Mouse (Mus musculus) limb, embryonic 13.5 days (tissue): ENCODE results near the gene Uba7. TPM values are rescaled to one million over a fixed set of nuclear protein-coding genes. Genes with fewer than 3 reads are reported as not detected.

Experiments used
- ATAC-seq: fragments of 200-750 bp; cut with Nextera tagmentation; 2 replicates; pipeline ENCODE4 v1.8.0; 2017; ENCODE audit warnings: low read depth, moderate number of reproducible peaks, moderate TSS enrichment; ENCODE audit not compliant: low FRiP score
- H3K27ac ChIP-seq: fragments of 300-500 bp; sonication (generic); 2 replicates; pipeline ENCODE4 v1.5.1; 2015; ENCODE audit warnings: inconsistent platforms, mild to moderate bottlenecking, moderate library complexity
- H3K27me3 ChIP-seq: fragments of 300-500 bp; sonication (generic); 2 replicates; pipeline ENCODE4 v1.6.1; 2015; ENCODE audit warnings: mild to moderate bottlenecking, inconsistent platforms
- H3K36me3 ChIP-seq: fragments of 300-500 bp; sonication (generic); 2 replicates; pipeline ENCODE4 v1.6.1; 2015; ENCODE audit warnings: inconsistent platforms, mild to moderate bottlenecking, moderate library complexity
- H3K4me1 ChIP-seq: fragments of 300-500 bp; sonication (generic); 2 replicates; pipeline ENCODE4 v1.6.1; 2015; ENCODE audit warnings: inconsistent platforms
- H3K4me2 ChIP-seq: fragments of 300-500 bp; sonication (generic); replicated peaks from 2 replicates; pipeline ENCODE4 v1.6.1; 2015; ENCODE audit warnings: inconsistent platforms, mild to moderate bottlenecking, moderate library complexity
- H3K4me3 ChIP-seq: fragments of 300-500 bp; sonication (generic); 2 replicates; pipeline ENCODE4 v1.5.1; 2015; ENCODE audit warnings: moderate library complexity, mild to moderate bottlenecking, inconsistent platforms
- H3K9ac ChIP-seq: fragments of 300-500 bp; sonication (generic); 2 replicates; pipeline ENCODE4 v1.6.1; 2015; ENCODE audit warnings: mild to moderate bottlenecking, inconsistent platforms
- H3K9me3 ChIP-seq: fragments of 300-500 bp; sonication (generic); 2 replicates; pipeline ENCODE4 v1.6.1; 2016; ENCODE audit warnings: inconsistent platforms
- WGBS: fragments of 180-500 bp; shearing (Covaris S2); methylation state at CpG from one replicate; pipeline ENCODE4 v1.1.7; 2015; 5-methylcytosine and 5-hydroxymethylcytosine counted together
- polyA plus RNA-seq: library from polyadenylated mRNA; unstranded; fragments of >200 nt; fragmentation: Nextera tagmentation; extraction: Ambion mirVana; gene quantifications from 2 replicates; pipeline ENCODE4 v1.2.1, GENCODE M21; 2015

The Uba7 gene
- polyA plus RNA-seq: 34.6 and 35.4 TPM in 2 replicates

- H3K27me3 ChIP-seq: no peaks in the 10 kb centered on the region
- 63% methylated on average over 12 of the region's 12 CpGs for WGBS
- no peak for ATAC-seq
- H3K9me3 ChIP-seq: no peaks in the 10 kb centered on the region
- peak within 1 kb of the TSS; percentile 31; the same call in 1 of the 2 replicates for H3K9ac ChIP-seq
- no peak within 1 kb of the TSS for H3K4me3 ChIP-seq
- H3K36me3 ChIP-seq: peaks cover 16% of the 10 kb centered on the region
- peaks cover 32% of the 10 kb centered on the region for H3K4me1 ChIP-seq
- H3K4me2 ChIP-seq: peak within 1 kb of the TSS; percentile 19; the same call in 1 of the 2 replicates
- peak within 1 kb of the TSS; percentile 72 for H3K27ac ChIP-seq
Measured at GRCm38 (mm10) chr9:107975399-107976386, at the start of gene Uba7. Uba7 (plus strand) TSS chr9:107975505.

GRCm38 (mm10) chr9:107926920-107927420 lies 48.3 kb upstream of the Uba7 start:
- Histone ChIP-seq H3K36me3 (no peaks in the 10 kb centered on the region), H3K27me3 (no peaks in the 10 kb centered on the region), H3K9me3 (no peaks in the 10 kb centered on the region), H3K4me3 (no peak overlapping the region), H3K4me2 (no peak overlapping the region), H3K9ac (no peak overlapping the region), H3K4me1 (peaks cover 12% of the 10 kb centered on the region; the same call in 1 of the 2 replicates), H3K27ac (no peak overlapping the region)
- WGBS: 48% methylated on average over 9 of the region's 9 CpGs
- ATAC-seq: no peak

GRCm38 (mm10) chr9:107927749-107928148 lies 47.6 kb upstream of the Uba7 start:
- Histone ChIP-seq H3K4me3 (no peak overlapping the region), H3K9me3 (no peaks in the 10 kb centered on the region), H3K27me3 (no peaks in the 10 kb centered on the region), H3K36me3 (no peaks in the 10 kb centered on the region), H3K27ac (no peak overlapping the region), H3K9ac (no peak overlapping the region), H3K4me1 (peaks cover 12% of the 10 kb centered on the region; the same call in 1 of the 2 replicates), H3K4me2 (no peak overlapping the region)
- ATAC-seq: no peak
- WGBS: 76% methylated on average over 5 of the region's 5 CpGs

- no peak for ATAC-seq
- Histone ChIP-seq H3K27ac (no peak within 1 kb of the TSS), H3K9me3 (no peaks in the 10 kb centered on the region), H3K27me3 (no peaks in the 10 kb centered on the region), H3K4me2 (no peak within 1 kb of the TSS), H3K4me3 (no peak within 1 kb of the TSS), H3K4me1 (peaks cover 12% of the 10 kb centered on the region; the same call in 1 of the 2 replicates), H3K9ac (no peak within 1 kb of the TSS), H3K36me3 (no peaks in the 10 kb centered on the region)
- WGBS: 94% methylated on average over 3 of the region's 3 CpGs
Measured at GRCm38 (mm10) chr9:107928169-107928568, 47.1 kb upstream of the Uba7 start, which contains the start of gene Actl11. Actl11 (plus strand) TSS chr9:107928469.

- Histone ChIP-seq H3K27ac (no peak overlapping the region), H3K27me3 (peaks cover 22% of the 10 kb centered on the region; the same call in 1 of the 2 replicates), H3K9ac (no peak overlapping the region), H3K4me2 (no peak overlapping the region), H3K36me3 (no peaks in the 10 kb centered on the region), H3K4me3 (no peak overlapping the region), H3K4me1 (peaks cover 20% of the 10 kb centered on the region), H3K9me3 (no peaks in the 10 kb centered on the region)
- WGBS: 61% methylated on average over 4 of the region's 4 CpGs
- no peak for ATAC-seq
Measured at GRCm38 (mm10) chr9:107932221-107932620, 43.1 kb upstream of the Uba7 start.

- Histone ChIP-seq H3K27ac (no peak overlapping the region), H3K9ac (no peak overlapping the region), H3K36me3 (no peaks in the 10 kb centered on the region), H3K9me3 (no peaks in the 10 kb centered on the region), H3K4me1 (peaks cover 21% of the 10 kb centered on the region), H3K27me3 (peaks cover 22% of the 10 kb centered on the region; the same call in 1 of the 2 replicates), H3K4me3 (no peak overlapping the region), H3K4me2 (no peak overlapping the region)
- WGBS: 88% methylated on average over 11 of the region's 11 CpGs
- no peak for ATAC-seq
Measured at GRCm38 (mm10) chr9:107934146-107934545, 41.2 kb upstream of the Uba7 start.

GRCm38 (mm10) chr9:107935374-107935773 lies 39.9 kb upstream of the Uba7 start, which contains the start of gene Camkv:
Camkv (plus strand) TSS chr9:107935674.
- H3K4me2 ChIP-seq: peak within 1 kb of the TSS; percentile 96
- H3K4me1 ChIP-seq: peaks cover 21% of the 10 kb centered on the region
- H3K9ac ChIP-seq: peak within 1 kb of the TSS; percentile 73
- H3K4me3 ChIP-seq: peak within 1 kb of the TSS; percentile 61
- no peaks in the 10 kb centered on the region for H3K9me3 ChIP-seq
- no peak within 1 kb of the TSS for H3K27ac ChIP-seq
- no peaks in the 10 kb centered on the region for H3K36me3 ChIP-seq
- 13% methylated on average over 3 of the region's 3 CpGs for WGBS
- 0 out of 2 replicates have a peak, but pooled peaks have one; percentile 2 for ATAC-seq
- H3K27me3 ChIP-seq: peaks cover 22% of the 10 kb centered on the region; the same call in 1 of the 2 replicates

GRCm38 (mm10) chr9:107935790-107936214 lies 39.5 kb upstream of the Uba7 start:
- Histone ChIP-seq H3K4me3 (peak overlapping the region; percentile 61), H3K27me3 (peaks cover 22% of the 10 kb centered on the region; the same call in 1 of the 2 replicates), H3K4me1 (peaks cover 21% of the 10 kb centered on the region), H3K27ac (no peak overlapping the region), H3K9ac (peak overlapping the region; percentile 73), H3K4me2 (peak overlapping the region; percentile 96), H3K9me3 (no peaks in the 10 kb centered on the region), H3K36me3 (no peaks in the 10 kb centered on the region)
- ATAC-seq: peak; percentile 27; the same call in 1 of the 2 replicates
- under 1% methylated on average over 41 of the region's 41 CpGs for WGBS

- peak overlapping the region; percentile 73 for H3K9ac ChIP-seq
- H3K9me3 ChIP-seq: no peaks in the 10 kb centered on the region
- no peaks in the 10 kb centered on the region for H3K36me3 ChIP-seq
- H3K4me3 ChIP-seq: peak overlapping the region; percentile 61
- WGBS: 1% methylated on average over 29 of the region's 29 CpGs
- H3K4me1 ChIP-seq: peaks cover 21% of the 10 kb centered on the region
- no peak overlapping the region for H3K27ac ChIP-seq
- peaks cover 22% of the 10 kb centered on the region; the same call in 1 of the 2 replicates for H3K27me3 ChIP-seq
- peak overlapping the region; percentile 96 for H3K4me2 ChIP-seq
- ATAC-seq: peak; percentile 46
Measured at GRCm38 (mm10) chr9:107936215-107936822, 39.0 kb upstream of the Uba7 start.

GRCm38 (mm10) chr9:107936831-107937230 lies 38.5 kb upstream of the Uba7 start:
- Histone ChIP-seq H3K4me3 (peak overlapping the region; percentile 61), H3K9me3 (no peaks in the 10 kb centered on the region), H3K4me2 (peak overlapping the region; percentile 96), H3K27ac (no peak overlapping the region), H3K36me3 (no peaks in the 10 kb centered on the region), H3K9ac (peak overlapping the region; percentile 73; the same call in 1 of the 2 replicates), H3K4me1 (peaks cover 21% of the 10 kb centered on the region), H3K27me3 (peaks cover 22% of the 10 kb centered on the region; the same call in 1 of the 2 replicates)
- no peak for ATAC-seq
- WGBS: 4% methylated on average over 3 of the region's 3 CpGs

- no peak for ATAC-seq
- Histone ChIP-seq H3K4me2 (no peak overlapping the region), H3K27ac (no peak overlapping the region), H3K4me3 (no peak overlapping the region), H3K36me3 (peaks cover 8% of the 10 kb centered on the region; the same call in 1 of the 2 replicates), H3K9ac (0 out of 2 replicates have a peak overlapping the region, but pooled peaks have one; percentile 40), H3K9me3 (no peaks in the 10 kb centered on the region), H3K27me3 (no peaks in the 10 kb centered on the region), H3K4me1 (peaks cover 15% of the 10 kb centered on the region)
- WGBS: 89% methylated on average over 31 of the region's 31 CpGs
Measured at GRCm38 (mm10) chr9:107947241-107948194, 27.8 kb upstream of the Uba7 start.
